Mouse (Mus musculus) forebrain, embryonic 14.5 days (tissue): ENCODE data around the gene Ackr2. TPM values are rescaled to one million over a fixed set of nuclear protein-coding genes. Genes with fewer than 3 reads are reported as not detected.

Experiments
- ATAC-seq: fragments of 200-750 bp; cut with Nextera tagmentation; 2 replicates; pipeline ENCODE4 v1.8.0; 2017; ENCODE audit warnings: mild to moderate bottlenecking, moderate library complexity
- DNase-seq: peaks from one replicate; pipeline ENCODE4 v3.0.0-alpha.2; 2015; ENCODE audit warnings: low spot score
- H3K27ac ChIP-seq: fragments of 300-500 bp; sonication (generic); 2 replicates; pipeline ENCODE4 v1.5.1; 2014; ENCODE audit warnings: low read depth, mild to moderate bottlenecking, control low read depth, low read length, moderate library complexity
- H3K27me3 ChIP-seq: fragments of 300-500 bp; sonication (generic); replicated peaks from 2 replicates; pipeline ENCODE4 v1.6.1; 2014; ENCODE audit warnings: low read length, control low read depth, mixed read lengths; ENCODE audit not compliant: control insufficient read depth, insufficient read depth
- H3K36me3 ChIP-seq: fragments of 300-500 bp; sonication (generic); 2 replicates; pipeline ENCODE4 v1.6.1; 2014; ENCODE audit warnings: low read length, control low read depth; ENCODE audit not compliant: control insufficient read depth, insufficient read depth
- H3K4me1 ChIP-seq: fragments of 300-500 bp; sonication (generic); 2 replicates; pipeline ENCODE4 v1.6.1; 2014; ENCODE audit warnings: antibody characterized with exemption, low read length, control low read depth; ENCODE audit not compliant: control insufficient read depth, insufficient read depth
- H3K4me2 ChIP-seq: fragments of 300-500 bp; sonication (generic); 2 replicates; pipeline ENCODE4 v1.6.1; 2014; ENCODE audit warnings: mild to moderate bottlenecking, control low read depth, low read length
- H3K4me3 ChIP-seq: fragments of 300-500 bp; sonication (generic); 2 replicates; pipeline ENCODE4 v1.5.1; 2014; ENCODE audit warnings: low read depth, low read length, control low read depth
- H3K9ac ChIP-seq: fragments of 300-500 bp; sonication (generic); 2 replicates; pipeline ENCODE4 v1.6.1; 2014; ENCODE audit warnings: mild to moderate bottlenecking, low read length, control low read depth, moderate library complexity
- H3K9me3 ChIP-seq: fragments of 300-500 bp; sonication (generic); replicated peaks from 2 replicates; pipeline ENCODE4 v1.6.1; 2016; ENCODE audit warnings: low read length, control low read depth, mixed read lengths; ENCODE audit not compliant: control insufficient read depth
- WGBS: fragments of 180-500 bp; shearing (Covaris S2); extraction: QIAGEN DNeasy Blood & Tissue Kit; methylation state at CpG from one replicate; pipeline ENCODE4 v1.1.7; 2014; 5-methylcytosine and 5-hydroxymethylcytosine counted together
- polyA plus RNA-seq: library from polyadenylated mRNA; unstranded; fragments of >200 nt; fragmentation: Nextera tagmentation; extraction: Ambion mirVana; gene quantifications from 2 replicates; pipeline ENCODE4 v1.2.1, GENCODE M21; 2014

Gene Ackr2
- polyA plus RNA-seq, 1 experiment from 2014 or later: 2.0 TPM

DNA sequence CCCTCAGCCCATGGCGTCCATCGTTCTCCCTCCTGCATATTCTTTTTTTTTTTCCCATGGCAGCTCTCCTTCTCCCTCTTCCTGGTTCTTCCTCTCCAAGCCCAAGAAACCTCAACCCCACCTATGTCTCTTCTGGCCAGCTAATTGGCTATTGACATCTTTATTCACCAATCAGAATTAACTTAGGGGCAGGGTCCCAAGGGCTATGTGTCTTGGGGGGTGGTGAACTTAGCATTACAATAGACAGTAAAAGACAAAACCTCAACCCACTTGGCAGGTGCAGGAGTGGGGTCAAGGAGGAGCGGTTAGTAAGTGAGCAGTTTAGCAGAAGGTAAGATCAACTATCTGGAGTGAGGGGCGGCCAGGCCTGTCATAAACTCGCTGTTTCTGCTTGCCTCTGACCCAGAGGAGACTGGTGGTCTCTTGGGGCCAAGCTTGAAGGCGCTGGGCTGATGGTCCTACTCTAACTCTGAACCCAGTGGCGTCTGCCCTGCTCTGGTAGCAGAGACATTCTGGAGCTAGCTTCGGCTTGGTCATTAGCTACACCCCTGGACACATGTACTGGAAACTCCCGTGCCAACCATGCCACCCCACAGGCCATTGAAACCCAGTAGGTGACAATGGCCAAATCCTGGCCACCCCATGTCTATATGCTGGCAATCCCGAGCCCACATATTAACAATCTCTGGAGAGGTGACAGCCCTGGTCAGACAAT lies 9.4 kb downstream of the Ackr2 start:
- Histone ChIP-seq H3K4me1 (no peaks in the 10 kb centered on the region), H3K9ac (no peak overlapping the region), H3K27ac (no peak overlapping the region), H3K9me3 (no peaks in the 10 kb centered on the region), H3K4me2 (no peak overlapping the region), H3K36me3 (no peaks in the 10 kb centered on the region), H3K27me3 (no peaks in the 10 kb centered on the region), H3K4me3 (no peak overlapping the region)
- WGBS: 75% methylated on average over 10 of the region's 10 CpGs
- DNase-seq: no peak
- no peak for ATAC-seq

DNA sequence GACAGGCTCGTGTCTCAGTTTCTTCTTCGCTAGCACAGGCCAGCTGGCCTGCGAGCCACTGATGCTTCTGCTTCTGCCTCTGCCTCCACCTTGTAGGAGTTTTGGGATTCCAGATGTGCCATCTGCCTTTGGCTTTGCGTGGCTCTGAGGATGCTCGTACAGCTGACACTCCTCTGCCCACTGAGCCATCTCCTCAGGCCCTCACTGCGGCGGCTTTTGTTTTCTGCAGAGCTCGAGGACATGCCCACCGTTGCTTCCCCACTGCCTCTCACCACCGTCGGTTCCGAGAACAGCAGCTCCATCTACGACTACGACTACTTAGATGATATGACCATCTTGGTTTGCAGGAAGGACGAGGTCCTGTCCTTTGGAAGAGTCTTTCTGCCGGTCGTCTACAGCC lies 10.2 kb downstream of the Ackr2 start:
- H3K4me3 ChIP-seq: no peak overlapping the region
- no peak overlapping the region for H3K4me2 ChIP-seq
- whole genome bisulfite sequencing: 94% methylated on average over 17 of the region's 17 CpGs
- no peak overlapping the region for H3K9ac ChIP-seq
- no peaks in the 10 kb centered on the region for H3K36me3 ChIP-seq
- H3K27me3 ChIP-seq: no peaks in the 10 kb centered on the region
- H3K27ac ChIP-seq: no peak overlapping the region
- no peaks in the 10 kb centered on the region for H3K9me3 ChIP-seq
- ATAC-seq (no peak), DNase-seq (no peak)
- no peaks in the 10 kb centered on the region for H3K4me1 ChIP-seq

DNA sequence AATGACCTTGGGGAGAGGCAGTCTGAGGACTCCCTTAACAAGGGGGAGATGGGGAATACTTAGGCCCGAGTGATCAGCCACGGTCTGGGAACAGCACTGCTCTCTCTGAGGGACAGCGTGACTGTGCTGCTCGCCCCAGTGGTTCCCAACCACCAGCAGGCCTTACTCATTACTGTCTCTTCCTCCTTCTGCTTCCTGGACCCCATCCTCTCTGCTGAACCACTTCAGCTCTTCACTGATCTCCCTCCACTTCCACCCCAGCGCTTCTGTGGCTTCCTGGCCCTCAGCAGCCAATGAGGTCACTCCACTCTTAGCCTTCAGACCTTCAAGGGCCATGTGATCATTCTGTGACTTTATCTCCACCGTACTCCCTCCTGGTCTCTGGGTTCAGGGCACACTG lies 11.5 kb downstream of the Ackr2 start:
- DNase-seq: no peak
- H3K4me2 ChIP-seq: no peak overlapping the region
- 89% methylated on average over 6 of the region's 6 CpGs for WGBS
- H3K4me1 ChIP-seq: no peaks in the 10 kb centered on the region
- no peaks in the 10 kb centered on the region for H3K36me3 ChIP-seq
- H3K4me3 ChIP-seq: no peak overlapping the region
- H3K27ac ChIP-seq: no peak overlapping the region
- ATAC-seq: no peak
- H3K9me3 ChIP-seq: no peaks in the 10 kb centered on the region
- H3K27me3 ChIP-seq: no peaks in the 10 kb centered on the region
- no peak overlapping the region for H3K9ac ChIP-seq

DNA sequence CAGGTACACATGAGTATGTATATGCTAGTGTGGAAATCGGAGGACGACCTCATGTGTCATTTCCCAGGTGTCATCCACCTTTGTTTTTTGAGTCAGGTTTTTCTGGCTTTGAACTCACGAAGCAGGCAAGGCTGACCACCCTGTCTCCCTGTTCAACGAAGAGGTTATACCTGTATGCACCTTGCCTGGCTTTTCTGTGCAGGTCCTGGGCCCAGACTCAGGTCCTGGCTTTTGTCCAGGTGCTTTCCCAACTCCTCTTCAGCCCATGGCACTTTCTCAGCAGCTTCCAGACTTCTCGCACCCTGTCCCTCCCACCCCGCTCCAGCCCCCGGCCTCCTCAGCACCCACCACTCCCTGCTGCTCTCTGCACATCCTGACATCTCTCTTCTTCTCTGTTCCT lies 13.0 kb downstream of the Ackr2 start:
- 90% methylated on average over 7 of the region's 7 CpGs for WGBS
- DNase-seq (no peak), ATAC-seq (no peak)
- Histone ChIP-seq H3K9me3 (no peaks in the 10 kb centered on the region), H3K4me2 (no peak overlapping the region), H3K27me3 (no peaks in the 10 kb centered on the region), H3K9ac (no peak overlapping the region), H3K4me3 (no peak overlapping the region), H3K4me1 (no peaks in the 10 kb centered on the region), H3K27ac (no peak overlapping the region), H3K36me3 (no peaks in the 10 kb centered on the region)

DNA sequence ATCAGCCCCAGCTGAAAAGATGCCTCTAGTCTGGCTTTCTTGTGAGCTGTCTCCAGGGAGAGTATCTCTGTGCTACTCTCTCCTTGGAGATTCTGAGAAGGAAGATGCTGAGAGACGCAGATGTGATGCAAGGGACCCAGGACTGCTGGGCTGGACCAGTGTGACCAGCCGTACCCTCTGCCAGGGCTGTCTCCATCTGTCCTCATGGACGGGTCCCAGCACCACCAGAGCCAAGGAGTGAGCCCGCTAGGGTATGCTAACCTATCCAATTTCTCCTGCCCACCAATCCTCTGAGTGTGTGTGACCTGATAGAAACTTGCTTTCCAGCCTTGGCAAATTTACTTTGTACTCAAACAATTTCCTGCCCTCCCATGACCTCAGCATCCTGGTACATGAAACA lies 14.6 kb downstream of the Ackr2 start:
- no peaks in the 10 kb centered on the region for H3K4me1 ChIP-seq
- 80% methylated on average over 4 of the region's 4 CpGs for WGBS
- no peak overlapping the region for H3K4me3 ChIP-seq
- H3K36me3 ChIP-seq: no peaks in the 10 kb centered on the region
- no peak overlapping the region for H3K4me2 ChIP-seq
- ATAC-seq (no peak), DNase-seq (no peak)
- H3K9me3 ChIP-seq: no peaks in the 10 kb centered on the region
- H3K9ac ChIP-seq: no peak overlapping the region
- H3K27me3 ChIP-seq: no peaks in the 10 kb centered on the region
- H3K27ac ChIP-seq: no peak overlapping the region

DNA sequence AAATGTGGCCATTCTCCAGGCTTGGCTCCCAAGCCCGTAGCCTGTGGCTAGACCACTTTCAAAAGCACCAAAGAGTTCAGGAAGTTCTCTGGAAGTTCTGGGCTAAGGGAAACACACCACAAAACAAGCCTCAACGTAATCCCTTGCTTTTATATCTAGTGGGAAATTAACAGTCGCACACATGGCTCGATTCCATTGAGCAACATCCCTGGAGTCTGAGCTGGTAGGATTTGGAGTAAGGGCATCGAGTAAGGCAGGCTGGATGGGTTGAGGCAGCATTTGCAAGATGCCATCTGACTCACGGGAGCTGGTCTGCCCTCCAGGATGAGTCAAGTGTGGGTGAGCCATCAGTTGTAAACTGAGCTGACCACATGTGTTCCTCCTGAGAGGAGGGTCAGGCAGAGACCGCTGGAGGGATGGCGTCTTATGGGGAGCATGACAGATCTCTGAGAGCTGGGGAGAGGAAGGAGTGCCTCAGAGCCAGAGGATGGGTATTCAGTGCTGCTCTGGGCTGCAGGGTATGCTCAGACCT lies 16.1 kb downstream of the Ackr2 start:
- Histone ChIP-seq H3K9ac (no peak overlapping the region), H3K27me3 (no peaks in the 10 kb centered on the region), H3K4me1 (no peaks in the 10 kb centered on the region), H3K4me2 (no peak overlapping the region), H3K27ac (no peak overlapping the region), H3K36me3 (no peaks in the 10 kb centered on the region), H3K9me3 (no peaks in the 10 kb centered on the region), H3K4me3 (no peak overlapping the region)
- ATAC-seq (no peak), DNase-seq (no peak)
- 85% methylated on average over 8 of the region's 8 CpGs for WGBS

DNA sequence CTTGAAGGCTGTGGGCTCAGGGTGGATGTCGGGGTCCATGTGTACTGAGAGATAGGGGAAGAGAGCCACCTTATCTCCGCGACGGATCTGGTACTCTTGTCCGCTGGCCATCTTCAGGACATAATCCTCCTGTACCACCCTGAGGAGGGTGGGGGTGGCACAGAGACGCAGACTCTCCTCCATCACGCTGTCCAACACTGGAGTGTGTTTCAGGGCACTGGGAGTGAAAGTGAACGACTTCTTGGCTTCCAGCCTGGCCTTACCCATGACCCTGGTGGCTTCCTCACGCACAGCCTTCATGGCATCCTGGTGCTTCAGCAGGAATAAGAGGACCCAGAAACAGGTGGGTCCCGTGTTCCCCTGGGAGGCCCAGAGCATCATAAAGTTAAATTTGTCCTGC lies 16.9 kb downstream of the Ackr2 start:
- Histone ChIP-seq H3K4me3 (no peak overlapping the region), H3K4me2 (no peak overlapping the region), H3K36me3 (no peaks in the 10 kb centered on the region), H3K27ac (no peak overlapping the region), H3K9me3 (no peaks in the 10 kb centered on the region), H3K9ac (no peak overlapping the region), H3K27me3 (no peaks in the 10 kb centered on the region), H3K4me1 (no peaks in the 10 kb centered on the region)
- ATAC-seq (no peak), DNase-seq (no peak)
- 93% methylated on average over 10 of the region's 10 CpGs for WGBS

DNA sequence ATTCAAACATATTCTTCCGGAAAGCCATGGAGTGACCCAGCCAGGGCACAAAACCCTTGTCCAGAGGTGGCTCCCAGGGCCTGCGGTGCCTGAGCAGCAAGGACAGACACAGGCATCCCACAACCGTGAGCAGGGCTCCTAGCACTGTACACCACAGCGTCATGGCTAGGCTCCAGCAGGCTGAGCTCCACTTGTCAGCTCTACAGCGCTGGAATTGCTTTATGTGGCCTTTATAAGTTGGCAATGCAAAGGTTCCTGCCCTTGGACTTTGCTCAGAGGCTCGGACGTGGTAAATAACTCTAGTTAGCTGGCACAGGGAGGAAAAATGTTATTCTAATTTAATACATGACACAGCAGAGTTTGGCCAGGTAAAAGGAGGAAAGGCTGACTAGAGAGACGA lies 17.9 kb downstream of the Ackr2 start, which contains the start of gene Cyp8b1:
Gene Cyp8b1, minus strand, starts transcription at position 204 of the 400 bp plus-strand sequence.
- no peaks in the 10 kb centered on the region for H3K27me3 ChIP-seq
- no peak within 1 kb of the TSS for H3K4me2 ChIP-seq
- no peak within 1 kb of the TSS for H3K4me3 ChIP-seq
- DNase-seq: no peak
- WGBS: 85% methylated on average over 8 of the region's 8 CpGs
- H3K4me1 ChIP-seq: no peaks in the 10 kb centered on the region
- no peaks in the 10 kb centered on the region for H3K9me3 ChIP-seq
- no peak within 1 kb of the TSS for H3K9ac ChIP-seq
- H3K27ac ChIP-seq: no peak within 1 kb of the TSS
- no peak for ATAC-seq
- no peaks in the 10 kb centered on the region for H3K36me3 ChIP-seq

DNA sequence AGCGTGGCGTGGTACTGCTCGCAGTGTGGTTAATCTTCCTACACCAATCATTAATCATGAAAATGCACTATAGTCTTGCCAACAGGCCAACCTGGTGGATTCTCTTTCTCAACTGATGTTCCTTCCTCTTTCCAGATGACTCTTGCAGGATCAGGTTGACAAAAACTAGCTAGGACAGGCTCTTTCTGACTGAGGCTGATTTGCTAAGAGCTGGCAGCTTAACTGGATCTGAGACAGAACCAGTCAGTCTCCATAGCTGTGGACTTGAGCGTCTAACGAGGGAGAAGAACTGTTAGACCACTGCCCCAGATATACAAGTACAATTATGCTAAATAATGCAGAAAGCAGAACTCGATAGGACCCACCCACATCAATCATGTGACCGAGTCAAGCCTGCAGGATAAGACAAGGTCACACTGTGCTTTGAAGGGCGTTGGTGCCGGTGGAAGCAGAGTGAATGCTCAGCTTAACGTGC lies 20.9 kb downstream of the Ackr2 start:
- Histone ChIP-seq H3K4me3 (no peak overlapping the region), H3K36me3 (no peaks in the 10 kb centered on the region), H3K9ac (no peak overlapping the region), H3K27ac (no peak overlapping the region), H3K4me2 (no peak overlapping the region), H3K27me3 (no peaks in the 10 kb centered on the region), H3K9me3 (no peaks in the 10 kb centered on the region), H3K4me1 (no peaks in the 10 kb centered on the region)
- WGBS: 73% methylated on average over 10 of the region's 10 CpGs
- no peak for DNase-seq
- ATAC-seq: no peak
